Mouse (Mus musculus) kidney, adult 2 months (tissue): ENCODE measurements at regions not wholly inside any gene's neighbourhood (a gene's known extent, or its start where the extent isn't known, plus 50 kb on each side); places are given as distances from the start of the nearest gene placed in this dataset.

Source experiments
- DNase-seq: peaks from one replicate; pipeline ENCODE4 v3.0.0; 2021
- H3K27ac ChIP-seq: fragments of 200-500 bp; 2 replicates; pipeline ENCODE4 v1.5.1; 2012; ENCODE audit warnings: low read depth, low read length, control low read depth, inconsistent platforms; ENCODE audit not compliant: insufficient read depth
- H3K27me3 ChIP-seq: fragments of 200-500 bp; replicated peaks from 2 replicates; pipeline ENCODE4 v1.6.1; 2012; ENCODE audit warnings: mild to moderate bottlenecking, moderate library complexity, low read length, inconsistent platforms; ENCODE audit not compliant: control insufficient read depth, insufficient read depth
- H3K36me3 ChIP-seq: fragments of 200-500 bp; 2 replicates; pipeline ENCODE4 v1.6.1; 2012; ENCODE audit warnings: mild to moderate bottlenecking, moderate library complexity, low read length, inconsistent platforms; ENCODE audit not compliant: control insufficient read depth, insufficient read depth
- H3K4me1 ChIP-seq: fragments of 200-500 bp; 2 replicates; pipeline ENCODE4 v1.6.1; 2011; ENCODE audit warnings: low read length; ENCODE audit not compliant: control insufficient read depth, insufficient read depth
- H3K4me3 ChIP-seq: fragments of 200-500 bp; 2 replicates; pipeline ENCODE4 v1.5.1; 2011; ENCODE audit warnings: mild to moderate bottlenecking, low read depth, low read length, control low read depth; ENCODE audit not compliant: insufficient read depth
- CTCF ChIP-seq: fragments of 200-500 bp; conservative IDR thresholded peaks from 2 replicates; pipeline ENCODE4 v1.5.1; 2011; ENCODE audit warnings: low read depth, mild to moderate bottlenecking, control low read depth, low read length, moderate library complexity, mixed read lengths; ENCODE audit not compliant: insufficient read depth, insufficient read length
- POLR2A ChIP-seq: fragments of 200-500 bp; IDR thresholded peaks from one replicate; pipeline ENCODE4 v1.6.1; 2011; ENCODE audit warnings: low read depth, low read length, control low read depth
- WGBS: fragments of 180-500 bp; shearing (Covaris S2); methylation state at CpG from one replicate; pipeline ENCODE4 v1.1.7; 2018; 5-methylcytosine and 5-hydroxymethylcytosine counted together

- WGBS, result 70% methylated on average over 1 of the region's 1 CpGs
These were observed 122.0 kb downstream of the Olfr1505 start for GRCm38 (mm10) chr19:14035371-14035770.

GRCm38 (mm10) chr19:14035785-14036184 is 122.5 kb downstream of the Olfr1505 start:
- Histone ChIP-seq H3K36me3 (no peaks in the 10 kb centered on the region), H3K27ac (no peak overlapping the region), H3K4me3 (no peak overlapping the region), H3K4me1 (no peaks in the 10 kb centered on the region), H3K27me3 (no peaks in the 10 kb centered on the region)
- DNase-seq, result no peak
- TF ChIP-seq CTCF (no peak), POLR2A (no peak)
- WGBS, result 65% methylated on average over 1 of the region's 1 CpGs

More at GRCm38 (mm10) chr19:14035371-14035770, 122.0 kb downstream of the Olfr1505 start:
- no peaks in the 10 kb centered on the region for H3K27me3 ChIP-seq
- no peak for DNase-seq
- TF ChIP-seq CTCF (no peak), POLR2A (no peak)
- H3K4me3 ChIP-seq, result no peak overlapping the region
- H3K27ac ChIP-seq, result no peak overlapping the region
- no peaks in the 10 kb centered on the region for H3K36me3 ChIP-seq
- H3K4me1 ChIP-seq, result no peaks in the 10 kb centered on the region

- H3K36me3 ChIP-seq, result no peaks in the 10 kb centered on the region
- no peak overlapping the region for H3K4me3 ChIP-seq
- H3K27me3 ChIP-seq, result no peaks in the 10 kb centered on the region
- H3K4me1 ChIP-seq, result no peaks in the 10 kb centered on the region
- DNase-seq, result no peak
- TF ChIP-seq CTCF (no peak), POLR2A (no peak)
- WGBS, result 29% methylated on average over 1 of the region's 1 CpGs
- no peak overlapping the region for H3K27ac ChIP-seq
These were observed 123.4 kb downstream of the Olfr1505 start for GRCm38 (mm10) chr19:14036750-14037149.

GRCm38 (mm10) chr19:14042753-14043152 is 129.4 kb downstream of the Olfr1505 start:
- no peak overlapping the region for H3K4me3 ChIP-seq
- no peaks in the 10 kb centered on the region for H3K4me1 ChIP-seq
- no peak overlapping the region for H3K27ac ChIP-seq
- WGBS, result 58% methylated on average over 5 of the region's 5 CpGs
- H3K27me3 ChIP-seq, result no peaks in the 10 kb centered on the region
- H3K36me3 ChIP-seq, result no peaks in the 10 kb centered on the region
- DNase-seq, result no peak
- TF ChIP-seq POLR2A (no peak), CTCF (no peak)

- Histone ChIP-seq H3K27me3 (no peaks in the 10 kb centered on the region), H3K36me3 (no peaks in the 10 kb centered on the region), H3K4me1 (no peaks in the 10 kb centered on the region), H3K4me3 (no peak overlapping the region), H3K27ac (no peak overlapping the region)
- 66% methylated on average over 2 of the region's 2 CpGs for WGBS
- DNase-seq, result peak; percentile 1
- TF ChIP-seq CTCF (no peak), POLR2A (no peak)
These were observed 132.1 kb downstream of the Olfr1505 start for GRCm38 (mm10) chr19:14045456-14045855.

- Histone ChIP-seq H3K36me3 (no peaks in the 10 kb centered on the region), H3K27ac (no peak overlapping the region), H3K4me3 (no peak overlapping the region), H3K4me1 (no peaks in the 10 kb centered on the region), H3K27me3 (no peaks in the 10 kb centered on the region)
- TF ChIP-seq CTCF, result no peak
- TF ChIP-seq POLR2A, result no peak
- DNase-seq, result no peak
- 83% methylated on average over 4 of the region's 4 CpGs for WGBS
These were observed 138.7 kb downstream of the Olfr1505 start for GRCm38 (mm10) chr19:14052052-14052451.

GRCm38 (mm10) chr19:14080538-14080937 is 167.2 kb downstream of the Olfr1505 start:
- Histone ChIP-seq H3K4me1 (no peaks in the 10 kb centered on the region), H3K27ac (no peak overlapping the region), H3K27me3 (no peaks in the 10 kb centered on the region), H3K4me3 (no peak overlapping the region), H3K36me3 (no peaks in the 10 kb centered on the region)
- 16% methylated on average over 2 of the region's 2 CpGs for WGBS
- TF ChIP-seq POLR2A (no peak), CTCF (peak; percentile 57)
- peak; percentile 42 for DNase-seq

- H3K4me1 ChIP-seq, result no peaks in the 10 kb centered on the region; the same call in 1 of the 2 replicates
- 57% methylated on average over 3 of the region's 3 CpGs for WGBS
- H3K27ac ChIP-seq, result no peak overlapping the region
- H3K36me3 ChIP-seq, result no peaks in the 10 kb centered on the region
- TF ChIP-seq CTCF (no peak), POLR2A (no peak)
- DNase-seq, result peak; percentile 57
- H3K27me3 ChIP-seq, result no peaks in the 10 kb centered on the region; the same call in 1 of the 2 replicates
- no peak overlapping the region for H3K4me3 ChIP-seq
These were observed 171.4 kb downstream of the Olfr1505 start for GRCm38 (mm10) chr19:14084726-14085125.
